Mouse (Mus musculus): ENCODE measurements around the gene Ambn.

DNA sequence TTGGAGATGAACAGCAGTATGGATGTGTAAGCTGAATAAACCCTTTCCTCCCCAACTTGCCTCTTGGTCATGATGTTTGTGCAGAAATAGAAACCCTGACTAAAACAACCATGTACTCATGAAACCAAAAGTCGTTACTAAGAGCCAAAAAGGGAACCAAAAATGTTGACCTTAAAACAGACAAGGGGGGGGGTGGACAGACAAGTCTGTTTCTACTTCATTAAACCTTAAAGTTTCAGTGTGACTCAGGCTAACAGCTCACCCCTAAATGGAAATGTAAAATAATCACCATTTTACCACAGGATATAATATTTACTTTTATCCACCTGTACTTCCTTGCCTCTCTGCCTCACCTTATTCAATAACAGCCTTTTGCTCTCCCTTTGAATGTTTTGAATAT is 52.8 kb downstream of the Ambn start:
- TF ChIP-seq POLR2A (IDR thresholded peaks at IDR 0.05; ENCODE audit: insufficient read depth, low read depth, low read length): no peak
- TF ChIP-seq EP300 (IDR thresholded peaks at IDR 0.05; ENCODE audit: insufficient read depth, low read depth, low read length): no peak

All from heart, adult 2 months (tissue).